8 mouse cellular contexts compared by ENCODE assay signal in the genomic region with DNA sequence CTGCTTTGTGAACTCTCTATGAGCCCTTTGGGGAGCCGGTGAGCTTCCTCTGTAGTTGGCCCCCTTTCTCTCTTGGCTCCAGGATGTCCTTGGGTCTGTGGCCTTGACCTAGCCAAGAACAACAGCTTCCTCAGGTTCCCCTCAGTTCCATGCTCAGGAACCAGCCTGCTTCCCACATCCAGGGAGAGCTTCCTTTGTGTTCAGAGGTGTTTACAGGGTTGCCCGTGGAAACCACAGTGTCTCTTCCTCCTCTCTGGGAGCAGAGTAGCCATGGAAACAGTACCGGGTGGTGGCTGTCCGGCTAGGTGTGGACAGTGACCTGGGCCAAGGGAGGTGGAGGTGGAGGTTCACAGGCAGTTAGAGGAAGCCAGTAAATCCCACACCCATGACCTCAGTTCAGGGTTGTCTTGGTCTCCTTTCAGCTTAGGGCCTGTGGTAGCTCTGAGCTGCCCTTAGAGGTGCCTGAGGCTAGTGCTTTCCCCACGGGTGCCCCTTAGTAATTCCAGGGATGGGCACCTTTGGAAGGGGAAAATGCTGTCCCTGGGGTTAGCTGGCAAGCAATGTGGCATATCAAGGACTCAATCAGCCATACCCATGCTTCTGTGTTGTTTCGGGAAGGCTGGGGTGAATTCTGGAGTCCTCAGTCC. TPM values are rescaled to one million over a fixed set of nuclear protein-coding genes. Genes with fewer than 3 reads are reported as not detected.
DNase-seq lines count a peak whose midpoint lies in the region; ATAC-seq and TF ChIP-seq lines count a peak whose summit lies in the region.

No protein-coding gene starts in this region.

- no peaks in the 10 kb centered on the region for H3K36me3 ChIP-seq in intestine, embryonic 16.5 days (ENCODE audit: control insufficient read depth, insufficient read depth, low read length)
- H3K36me3 ChIP-seq in intestine, postnatal 0 days (ENCODE audit: control insufficient read depth, insufficient read depth) = no peaks in the 10 kb centered on the region
- H3K36me3 ChIP-seq in heart, adult 2 months (ENCODE audit: control insufficient read depth, insufficient read depth, low read length) = no peaks in the 10 kb centered on the region

- DNase-seq in adrenal gland, postnatal 14 days = peak; percentile 29
- peak; percentile 38 to 68 for DNase-seq in heart, adult 2 months
- peak; percentile 39 for DNase-seq in lung, postnatal 36 days
- no peak for DNase-seq in cerebellum, adult 2 months
- DNase-seq in spleen, postnatal 36 days (ENCODE audit: low spot score in 2 of 2) = no peak
- no peak for DNase-seq in gastrocnemius, postnatal 14 days

- H3K4me2 ChIP-seq in intestine, embryonic 16.5 days (ENCODE audit: low read depth, low read length) = no peak overlapping the region
- no peak overlapping the region for H3K4me2 ChIP-seq in intestine, postnatal 0 days (replicated peaks; ENCODE audit: low read depth)

- intact Hi-C loops in heart, adult 2 months (cut with DNase I) = no loop called here
- intact Hi-C loops in gastrocnemius, postnatal 14 days (cut with DNase I; ENCODE audit: low total_unique reads) = no loop called here

- peak; percentile 74 for TF ChIP-seq EP300 in heart, adult 2 months (IDR thresholded peaks at IDR 0.05; ENCODE audit: insufficient read depth, low read depth, low read length)

- H3K27me3 ChIP-seq in intestine, embryonic 16.5 days (replicated peaks; ENCODE audit: control insufficient read depth, insufficient read depth, low read length) = no peaks in the 10 kb centered on the region
- H3K27me3 ChIP-seq in intestine, postnatal 0 days (replicated peaks; ENCODE audit: control insufficient read depth, insufficient read depth, low read length) = no peaks in the 10 kb centered on the region
- no peaks in the 10 kb centered on the region for H3K27me3 ChIP-seq in heart, adult 2 months (ENCODE audit: control insufficient read depth, insufficient read depth, low read length)
- no peaks in the 10 kb centered on the region for H3K27me3 ChIP-seq in cerebellum, adult 2 months (ENCODE audit: control insufficient read depth, insufficient read depth, low read length)

- no peak for TF ChIP-seq CTCF in intestine, postnatal 0 days (IDR thresholded peaks at IDR 0.05; ENCODE audit: low read depth)
- no peak for TF ChIP-seq CTCF in heart, adult 2 months (IDR thresholded peaks at IDR 0.05)
- TF ChIP-seq CTCF in cerebellum, adult 2 months (IDR thresholded peaks at IDR 0.05; ENCODE audit: borderline replicate concordance, insufficient read depth, low read depth, low read length) = no peak

- no peak for TF ChIP-seq POLR2A in heart, adult 2 months (IDR thresholded peaks at IDR 0.05; ENCODE audit: insufficient read depth, low read depth, low read length)
- TF ChIP-seq POLR2A in cerebellum, adult 2 months (IDR thresholded peaks at IDR 0.05; ENCODE audit: borderline replicate concordance, insufficient read depth, low read length) = no peak

- no peaks in the 10 kb centered on the region for H3K79me2 ChIP-seq in heart, adult 2 months (replicated peaks; ENCODE audit: control insufficient read depth, insufficient read depth, low read length)

- no peaks in the 10 kb centered on the region for H3K4me1 ChIP-seq in intestine, embryonic 16.5 days (ENCODE audit: control insufficient read depth, insufficient read depth, low read length)
- no peaks in the 10 kb centered on the region for H3K4me1 ChIP-seq in intestine, postnatal 0 days (replicated peaks; ENCODE audit: control insufficient read depth, insufficient read depth, low read length)
- peaks cover 2% of the 10 kb centered on the region for H3K4me1 ChIP-seq in heart, adult 2 months (ENCODE audit: control insufficient read depth, insufficient read depth, low read length)
- 0 out of 2 replicates have a peak, but pooled peaks cover 4% of the 10 kb centered on the region for H3K4me1 ChIP-seq in cerebellum, adult 2 months (ENCODE audit: control insufficient read depth, insufficient read depth, low read length)

- no peak overlapping the region for H3K4me3 ChIP-seq in intestine, embryonic 16.5 days (ENCODE audit: low read length)
- H3K4me3 ChIP-seq in intestine, postnatal 0 days (ENCODE audit: low read depth, low read length) = no peak overlapping the region
- H3K4me3 ChIP-seq in heart, adult 2 months = no peak overlapping the region
- H3K4me3 ChIP-seq in cerebellum, adult 2 months (replicated peaks; ENCODE audit: insufficient read depth, low read depth, low read length) = no peak overlapping the region

- H3K9ac ChIP-seq in intestine, embryonic 16.5 days (ENCODE audit: low read depth, low read length) = no peak overlapping the region
- no peak overlapping the region for H3K9ac ChIP-seq in intestine, postnatal 0 days (ENCODE audit: low read depth, low read length)
- no peak overlapping the region for H3K9ac ChIP-seq in heart, adult 2 months (ENCODE audit: low read depth, low read length)

- no peaks in the 10 kb centered on the region for H3K9me3 ChIP-seq in intestine, embryonic 16.5 days (ENCODE audit: control insufficient read depth, low read length)
- H3K9me3 ChIP-seq in intestine, postnatal 0 days (ENCODE audit: control insufficient read depth) = no peaks in the 10 kb centered on the region

- ATAC-seq in intestine, embryonic 16.5 days = 0 out of 2 replicates have a peak, but pooled peaks have one; percentile 42
- ATAC-seq in intestine, postnatal 0 days = no peak

- H3K27ac ChIP-seq in intestine, embryonic 16.5 days (ENCODE audit: low read length) = no peak overlapping the region
- H3K27ac ChIP-seq in intestine, postnatal 0 days (ENCODE audit: low read depth, low read length) = no peak overlapping the region
- no peak overlapping the region; the same call in 1 of the 2 replicates for H3K27ac ChIP-seq in heart, adult 2 months
- H3K27ac ChIP-seq in cerebellum, adult 2 months (ENCODE audit: insufficient read depth, low read length) = no peak overlapping the region

- WGBS in intestine, embryonic 16.5 days = 47% methylated on average over 6 of the region's 6 CpGs
- 50% methylated on average over 6 of the region's 6 CpGs for WGBS in intestine, postnatal 0 days
- 50% methylated on average over 6 of the region's 6 CpGs for WGBS in heart, adult 2 months
- 68% methylated on average over 6 of the region's 6 CpGs for WGBS in cerebellum, adult 2 months

RNA-seq across cellular contexts. Expression of a gene that starts 40.6 kb away (rescaled TPM):
- polyA plus RNA-seq in intestine, embryonic 16.5 days (2015; fragmentation: Nextera tagmentation; extraction: Ambion mirVana) = 10.1 and 10.3 TPM in 2 replicates
- 8.8 and 10.5 TPM in 2 replicates for polyA plus RNA-seq in intestine, postnatal 0 days (2015; fragmentation: Nextera tagmentation; extraction: Ambion mirVana)
- 19.3 and 28.1 TPM in 2 replicates for total RNA-seq in adrenal gland, postnatal 14 days (2021)
- 10 to 100 TPM; 14.7 to 25.3 TPM for total RNA-seq in heart, adult 2 months (2021)
- 6.1 and 10.3 TPM in 2 replicates for polyA plus RNA-seq in heart, adult 2 months (2012; rRNA removed)
- polyA plus RNA-seq in cerebellum, adult 2 months (2012; rRNA removed) = 1.1 and 1.2 TPM in 2 replicates
- total RNA-seq in gastrocnemius, postnatal 14 days (2021) = 10 to 100 TPM; 11.0 to 13.0 TPM

Comparison
In these comparisons a context has a peak if more than half of its experiments do, and no peak if none do; other contexts are left out.
1. DNase-seq: peak in adrenal gland, postnatal 14 days (single experiment), heart, adult 2 months (2 of 2) and lung, postnatal 36 days (single experiment); none in cerebellum, adult 2 months (0 of 2), spleen, postnatal 36 days (0 of 2) and gastrocnemius, postnatal 14 days (single experiment).